Mouse (Mus musculus): Measurements from ENCODE around the gene Pld3.

Gene Pld3

DNA sequence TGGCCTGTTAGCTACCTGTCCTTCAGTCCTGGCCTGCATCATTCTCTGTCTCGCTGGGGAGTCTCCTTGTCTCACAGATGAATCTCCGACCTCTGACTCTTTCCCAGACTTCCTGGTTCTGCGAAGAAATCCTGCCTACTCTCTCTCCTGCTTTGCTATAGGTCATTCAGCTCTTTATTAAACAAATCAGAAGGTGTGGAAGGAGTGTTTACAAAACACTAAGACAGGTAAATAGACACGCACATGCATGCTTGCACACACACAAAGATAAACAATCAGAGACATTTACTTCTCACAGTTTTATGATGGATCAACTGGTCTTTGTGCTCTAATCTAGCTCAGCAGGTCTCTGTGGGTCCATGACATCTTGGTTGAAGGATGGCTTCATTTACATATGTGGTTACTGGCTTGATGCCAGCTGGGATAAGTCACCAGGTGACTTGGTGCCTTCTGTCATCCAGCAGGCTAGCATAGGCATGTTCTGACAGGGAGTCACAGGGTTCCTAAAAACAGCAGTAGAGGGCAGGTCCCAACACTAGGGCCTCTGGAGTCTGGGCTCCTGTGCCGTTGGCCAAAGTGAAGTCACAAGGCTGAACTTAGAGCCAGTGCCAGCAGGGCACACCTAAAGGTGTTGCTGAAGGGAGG lies 16.7 kb upstream of the Pld3 start:
- ATAC-seq (ENCODE audit: low TSS enrichment): no peak

DNA sequence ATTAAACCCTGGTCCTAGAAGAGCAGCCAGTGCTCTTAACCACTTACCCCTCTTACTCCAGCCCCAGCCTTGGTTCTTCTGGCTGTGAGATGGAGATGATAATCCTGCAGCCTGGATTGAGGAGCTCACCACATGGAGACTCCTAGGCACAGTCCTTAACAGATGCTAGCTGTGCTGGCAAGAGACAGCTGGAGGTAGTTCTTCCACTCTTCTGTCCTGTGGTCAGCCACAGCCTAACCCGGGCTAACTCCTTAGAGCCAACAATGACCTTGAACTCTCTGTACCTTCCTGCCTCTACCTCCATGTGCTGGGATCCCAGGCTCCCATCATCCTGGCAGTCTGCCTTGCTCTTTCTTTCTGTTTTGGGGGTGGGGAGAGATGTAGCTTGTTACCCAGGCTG lies 8.0 kb upstream of the Pld3 start:
- no peak for ATAC-seq (ENCODE audit: low TSS enrichment)

DNA sequence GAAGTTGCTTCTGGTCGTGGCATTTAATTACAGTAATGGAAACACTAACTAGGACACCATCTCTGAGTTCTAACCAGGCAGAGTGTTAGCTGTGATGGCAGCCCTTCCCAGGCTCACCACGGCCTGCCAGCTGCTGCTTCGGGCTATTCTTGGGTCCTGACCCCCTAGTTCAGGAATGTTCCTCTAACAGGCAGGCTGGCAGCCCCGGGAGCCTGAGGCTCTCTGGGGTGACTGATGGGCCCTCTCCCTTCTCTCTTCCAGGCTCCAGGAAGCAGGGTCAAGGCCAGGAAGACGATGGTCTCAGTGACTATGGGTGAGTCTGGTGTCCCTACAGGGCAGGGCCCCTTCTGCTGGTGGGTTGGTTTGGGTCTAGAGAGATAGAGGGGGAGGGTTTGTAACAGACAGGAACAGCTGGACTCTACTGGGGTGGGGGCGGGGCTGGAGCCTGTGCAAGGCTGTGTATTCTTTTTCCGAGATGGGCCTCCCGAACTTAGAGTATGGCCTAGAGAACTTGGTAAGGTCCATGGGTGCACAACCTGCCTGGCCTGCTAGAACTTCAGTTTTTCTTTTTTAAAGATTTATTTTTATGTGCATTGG lies 7.4 kb upstream of the Pld3 start:
- no peak for ATAC-seq (ENCODE audit: low TSS enrichment)

DNA sequence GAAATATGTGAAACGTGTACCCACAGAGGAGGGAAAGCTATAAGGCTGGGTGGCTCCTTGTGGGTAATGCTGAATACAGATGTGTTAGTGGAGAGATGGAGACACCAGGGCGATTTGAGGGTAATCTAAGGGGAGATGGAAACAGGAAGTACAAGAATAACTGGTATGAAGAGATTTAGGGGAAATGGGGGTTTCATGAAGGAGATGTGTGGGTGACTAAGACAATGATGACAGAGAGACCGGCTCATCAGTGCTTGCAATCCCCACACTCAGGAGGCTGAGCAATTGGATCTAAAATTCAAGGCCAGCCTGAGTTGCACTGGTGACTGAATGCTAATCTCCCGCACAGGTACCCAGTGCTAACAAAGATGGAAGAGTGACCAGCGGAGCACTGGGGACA lies 948 bp downstream of the Pld3 start:
- ATAC-seq (ENCODE audit: low TSS enrichment): no peak

DNA sequence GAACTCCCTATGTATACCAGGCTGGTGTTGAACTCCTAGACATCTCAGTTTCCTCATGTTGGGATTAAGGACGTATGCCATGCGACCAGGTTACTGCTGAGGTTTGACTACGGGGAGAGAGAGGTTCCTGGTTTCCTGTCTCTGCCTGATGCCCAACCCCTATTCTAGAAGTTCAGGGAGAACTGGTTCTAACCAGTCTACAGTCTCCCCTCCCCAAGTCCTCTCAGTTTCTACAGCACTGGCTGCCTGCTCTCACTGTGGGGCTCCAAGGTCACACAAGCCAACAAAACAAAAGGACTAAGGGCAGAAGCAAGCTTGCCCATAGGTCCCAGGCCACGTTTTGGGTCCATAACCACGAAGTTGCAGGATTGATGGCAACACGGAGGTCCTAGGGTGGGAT lies 3.4 kb downstream of the Pld3 start:
- ATAC-seq (ENCODE audit: low TSS enrichment): no peak

DNA sequence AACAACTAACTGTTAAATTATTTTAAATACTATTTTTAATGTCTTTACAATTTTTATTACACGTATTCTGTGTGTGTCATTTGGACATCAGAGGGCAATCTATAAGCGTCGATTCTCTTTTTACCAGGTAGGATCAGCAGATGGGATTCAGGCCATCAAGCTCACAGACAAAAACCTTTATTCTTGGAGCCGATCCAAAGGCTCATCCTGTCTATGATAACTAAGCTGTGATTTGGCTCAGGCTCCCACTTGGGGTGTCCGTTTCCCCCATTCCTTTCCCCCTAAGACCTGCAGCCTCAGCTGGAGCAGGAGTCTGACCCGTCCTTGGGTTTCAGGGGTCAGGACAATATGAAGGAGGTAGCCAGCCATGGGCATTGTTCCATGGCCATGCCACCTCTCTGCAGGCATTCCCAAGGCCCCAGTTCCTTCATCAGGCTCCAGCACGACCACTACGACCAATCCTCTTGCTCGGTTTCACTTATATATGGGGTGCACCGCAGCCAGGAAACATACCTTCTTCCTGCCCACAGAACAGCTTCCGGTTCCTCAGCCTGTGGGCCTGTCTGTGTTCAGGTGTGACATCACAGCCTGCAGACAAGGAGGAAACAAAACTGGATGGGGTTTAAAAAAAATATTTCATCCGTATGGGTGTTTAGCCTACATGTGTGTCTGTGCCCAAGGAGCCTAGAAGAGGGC lies 8.2 kb downstream of the Pld3 start:
- ATAC-seq (ENCODE audit: low TSS enrichment): no peak

DNA sequence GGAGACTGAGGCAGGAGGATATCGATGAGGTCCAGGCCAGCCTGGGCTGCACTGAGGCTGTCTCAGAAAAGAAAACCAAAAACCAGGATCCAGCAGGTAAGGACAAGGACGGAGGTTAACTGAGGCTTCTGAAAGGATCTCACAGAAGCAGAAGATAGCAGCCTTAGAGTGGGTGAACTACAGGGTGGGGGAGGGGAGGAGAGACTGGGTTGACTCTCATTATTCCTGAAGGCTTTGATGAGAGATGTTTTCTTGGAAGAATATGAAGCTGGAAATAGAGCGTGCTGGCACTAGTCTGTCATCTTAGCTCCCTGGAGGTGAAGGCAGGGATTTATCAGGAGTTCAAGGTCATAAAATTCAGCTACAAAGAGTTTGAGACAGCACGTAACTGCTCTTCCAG lies 9.2 kb downstream of the Pld3 start:
- no peak for ATAC-seq (ENCODE audit: low TSS enrichment)

DNA sequence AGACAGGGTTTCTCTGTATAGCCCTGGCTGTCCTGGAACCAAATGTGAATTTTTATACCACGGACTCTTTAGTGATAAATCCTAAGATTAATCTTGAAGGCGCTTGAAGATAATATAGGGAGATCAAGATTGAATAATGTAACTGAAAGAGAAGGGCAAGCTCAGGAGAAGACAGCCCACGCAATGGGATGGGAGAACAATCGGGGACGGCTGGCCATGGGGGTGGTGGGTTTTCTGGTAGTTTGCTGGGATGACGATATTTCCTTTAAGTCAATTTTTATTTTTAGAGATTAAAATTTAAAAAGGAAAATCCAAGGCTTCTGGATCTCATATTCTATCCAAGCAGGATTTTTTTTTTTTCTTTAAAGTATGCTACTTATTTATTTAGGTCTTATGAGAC lies 10.0 kb downstream of the Pld3 start:
- ATAC-seq (ENCODE audit: low TSS enrichment): no peak

DNA sequence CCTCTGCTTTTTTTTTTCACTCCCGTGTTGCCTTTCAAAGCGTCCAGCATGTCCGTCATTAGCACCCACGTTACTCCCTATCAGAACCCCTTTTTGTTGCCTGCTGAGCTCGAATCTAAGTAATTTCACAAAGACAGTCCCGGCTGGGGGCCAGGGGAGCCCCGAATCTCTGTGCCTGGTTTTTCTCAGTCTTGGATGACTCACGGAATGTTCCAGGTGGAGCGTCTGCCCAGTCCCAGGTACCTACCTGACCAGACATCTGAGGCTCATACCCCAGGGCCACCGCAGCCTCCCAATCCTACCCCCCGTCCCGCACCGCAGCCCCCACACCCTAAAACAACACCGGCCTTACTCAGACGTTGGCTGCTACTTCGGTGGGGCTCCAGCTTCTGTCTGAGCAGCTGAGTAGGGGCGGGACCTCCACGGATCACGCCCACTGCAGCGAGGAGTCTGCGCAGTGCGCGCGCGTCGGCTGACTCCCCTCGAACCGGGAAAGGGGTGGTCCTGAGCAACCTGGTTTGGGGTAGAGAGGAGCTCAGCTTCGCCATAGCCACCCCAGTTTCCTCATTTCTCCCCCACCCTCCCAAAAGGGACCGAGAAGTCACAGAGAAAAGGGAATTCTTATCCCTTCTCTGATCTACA lies 10.5 kb downstream of the Pld3 start:
- peak; percentile 69 for ATAC-seq (ENCODE audit: low TSS enrichment)

DNA sequence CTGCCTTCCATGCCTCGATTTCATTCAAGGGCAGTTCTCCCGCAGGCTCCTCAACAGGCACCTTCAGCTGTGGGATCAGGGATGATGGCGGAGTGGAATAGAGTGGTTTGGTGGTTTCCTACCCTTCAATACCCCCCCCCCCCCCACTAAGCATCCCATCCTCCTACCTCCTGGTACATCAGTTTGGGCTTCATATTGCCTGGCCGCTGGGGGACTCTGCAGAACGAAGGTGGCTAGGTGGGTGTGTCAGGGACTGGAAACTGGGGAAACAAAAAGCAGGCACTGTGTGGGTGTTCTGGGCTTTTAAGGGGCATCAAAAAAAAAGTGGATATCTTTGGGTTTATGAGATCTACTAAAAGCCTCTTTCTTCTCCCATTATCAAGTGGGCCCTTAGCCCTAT lies 11.1 kb downstream of the Pld3 start:
- ATAC-seq (ENCODE audit: low TSS enrichment): peak; percentile 10; the same call in 1 of the 2 replicates

DNA sequence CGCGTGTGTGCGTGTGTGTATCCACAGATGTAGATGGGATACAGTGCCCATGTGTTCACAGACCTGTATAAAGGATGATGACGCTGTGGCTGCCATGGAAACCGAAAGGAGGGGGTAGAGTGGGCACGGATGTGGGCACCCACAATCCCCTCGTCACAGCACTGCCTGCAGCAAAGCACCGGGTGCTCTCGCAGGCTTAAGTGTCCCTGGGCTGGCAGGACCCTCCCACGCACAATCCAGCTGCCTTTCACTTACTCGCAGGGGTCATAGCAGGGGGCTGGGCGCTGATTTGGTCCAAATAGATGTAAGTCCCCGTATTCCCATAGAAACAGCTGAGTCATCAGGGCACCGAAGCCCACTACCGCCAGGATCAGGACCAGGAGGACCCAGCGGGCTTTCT lies 11.6 kb downstream of the Pld3 start:
- peak; percentile 75 for ATAC-seq (ENCODE audit: low TSS enrichment)

DNA sequence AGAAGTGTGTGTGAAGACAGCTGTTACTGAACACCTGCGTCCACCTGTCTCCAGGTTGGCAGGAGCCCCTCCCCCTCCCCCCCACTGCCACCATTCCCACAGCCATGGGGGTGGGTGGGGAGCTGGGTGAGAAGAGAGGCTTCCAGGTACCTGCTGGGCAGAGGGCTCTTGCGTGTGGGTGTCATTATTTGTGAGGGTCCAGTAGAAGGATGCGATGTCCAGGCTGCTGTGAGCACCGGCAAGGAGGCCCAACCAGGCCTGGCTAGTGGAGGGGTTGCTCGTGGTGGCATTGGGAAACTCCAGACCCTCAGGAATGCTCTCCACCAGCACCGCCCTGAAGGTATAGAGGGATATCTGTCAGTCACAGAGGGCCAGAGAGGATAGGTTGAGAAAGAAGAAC lies 12.1 kb downstream of the Pld3 start:
- no peak for ATAC-seq (ENCODE audit: low TSS enrichment)

DNA sequence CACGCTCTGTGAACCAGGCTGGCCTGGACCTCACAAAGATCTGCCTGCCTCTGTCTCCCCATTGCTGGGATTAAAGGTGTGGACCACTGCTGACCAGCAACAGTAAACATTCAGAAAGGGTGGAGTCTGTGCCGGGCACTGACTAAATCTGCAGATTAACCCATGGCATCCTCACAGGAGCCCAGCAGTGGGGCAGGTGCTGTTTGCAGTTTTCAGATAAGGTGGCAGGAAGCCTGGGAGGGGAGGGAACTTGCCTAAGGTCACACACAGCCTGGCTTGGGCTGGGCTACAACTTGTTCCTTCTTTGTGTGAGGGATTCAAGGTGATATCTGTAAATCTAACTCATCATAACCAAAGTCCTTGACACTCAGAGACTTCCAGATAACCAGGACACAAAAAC lies 12.5 kb downstream of the Pld3 start:
- ATAC-seq (ENCODE audit: low TSS enrichment): no peak

DNA sequence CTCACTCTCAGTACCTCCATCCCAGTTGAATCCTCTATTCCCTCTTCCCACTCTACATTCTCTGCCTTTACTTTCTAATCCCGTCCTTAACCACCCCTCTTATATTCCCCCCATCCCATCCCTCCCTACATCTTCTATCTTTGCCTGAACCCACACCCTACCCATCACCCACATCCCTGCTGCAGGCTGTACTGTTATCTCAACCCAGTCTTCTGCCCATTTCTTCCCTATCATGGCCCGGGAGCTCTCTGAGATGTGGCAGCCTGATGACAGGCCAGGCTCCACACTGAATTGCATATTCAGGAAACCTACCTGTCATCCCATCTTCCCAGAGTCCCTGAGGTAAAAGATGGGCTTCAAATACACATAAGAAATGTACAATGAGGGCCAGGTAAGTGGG lies 14.2 kb downstream of the Pld3 start:
- ATAC-seq (ENCODE audit: low TSS enrichment): no peak

DNA sequence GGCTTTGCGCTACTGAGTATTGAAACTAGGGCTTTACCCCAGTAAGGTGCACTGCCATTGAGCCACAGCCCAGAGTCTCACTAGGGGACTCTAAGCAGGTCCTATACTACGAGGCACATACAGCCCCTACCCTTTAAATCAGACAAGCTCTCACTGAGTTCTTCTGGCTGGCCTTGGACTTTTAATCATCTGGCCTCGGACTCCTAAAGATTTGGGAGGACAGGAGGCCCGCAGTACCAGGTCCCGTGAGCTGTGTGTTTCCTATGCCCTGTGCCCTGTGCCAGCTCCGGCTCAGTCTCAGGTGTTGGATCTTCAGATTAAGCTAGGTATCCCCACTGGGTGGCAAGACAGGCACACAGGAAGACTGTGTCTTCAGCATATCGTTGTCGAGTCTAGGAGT lies 15.0 kb downstream of the Pld3 start:
- ATAC-seq (ENCODE audit: low TSS enrichment): no peak

DNA sequence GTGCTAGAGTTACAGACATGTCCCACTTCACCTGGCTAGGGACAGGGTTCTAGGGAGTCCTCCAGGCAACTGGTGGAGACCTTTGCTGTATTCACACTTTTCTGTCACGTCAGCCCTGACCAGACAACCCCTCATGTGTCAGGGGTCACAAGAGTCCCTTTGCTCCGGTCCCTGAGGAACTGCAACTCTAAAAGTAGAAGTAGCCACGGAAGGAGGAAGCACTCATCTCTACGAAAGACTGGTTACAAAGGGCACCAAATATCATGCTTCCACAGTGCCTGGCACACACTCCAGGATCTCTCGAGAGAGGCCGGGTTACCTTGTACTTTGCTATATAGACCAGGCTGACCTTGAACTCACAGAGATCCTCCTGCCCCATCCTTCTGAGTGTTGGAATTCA lies 16.4 kb downstream of the Pld3 start:
- no peak for ATAC-seq (ENCODE audit: low TSS enrichment)

DNA sequence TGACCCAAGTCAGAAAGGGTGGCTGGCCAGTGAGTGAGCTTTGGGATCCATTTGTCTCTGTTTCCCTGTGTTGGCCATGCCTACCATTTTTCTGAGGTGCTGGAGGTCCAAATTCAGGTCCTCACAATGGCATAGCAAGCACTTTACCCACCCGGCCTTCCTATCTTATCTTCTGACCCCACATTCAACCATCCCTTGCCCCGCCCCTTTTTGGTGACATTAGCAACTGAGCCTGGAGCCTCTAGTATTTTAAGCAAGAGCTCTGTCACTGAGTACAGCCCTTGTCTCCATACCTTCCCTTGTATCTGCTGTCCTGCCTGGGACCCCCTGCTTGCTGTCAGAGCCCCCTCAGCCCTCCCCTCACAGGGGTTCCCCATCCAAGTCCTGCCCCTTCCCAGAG lies 17.6 kb downstream of the Pld3 start:
- no peak for ATAC-seq (ENCODE audit: low TSS enrichment)

DNA sequence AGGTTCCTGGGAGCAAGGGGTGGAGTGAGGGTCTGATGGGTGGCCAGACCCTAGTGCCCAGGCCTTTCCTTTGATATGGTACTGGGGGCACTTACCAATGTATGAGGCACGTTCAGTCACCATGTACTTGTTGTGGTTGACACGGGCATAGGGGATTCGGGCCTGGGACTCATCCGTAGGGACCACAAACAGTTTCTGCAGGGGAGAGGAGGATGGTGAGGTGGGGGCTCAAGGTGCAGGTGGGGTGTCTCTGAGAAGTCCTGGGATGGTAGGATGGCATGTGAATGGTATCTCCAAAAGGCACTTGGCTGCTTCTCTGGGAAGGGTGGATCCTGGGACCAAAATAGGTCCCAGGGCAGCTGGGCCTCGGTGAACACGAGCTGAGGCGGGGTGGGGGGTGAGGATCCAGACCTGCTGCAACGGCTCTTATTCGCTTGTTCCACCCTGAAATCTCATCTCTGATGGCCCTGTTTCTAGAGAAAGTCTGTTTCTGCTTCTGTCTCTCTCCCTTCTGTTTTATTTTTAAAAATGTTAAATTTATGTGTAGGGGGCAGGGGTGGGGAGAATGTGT lies 20.5 kb downstream of the Pld3 start:
- ATAC-seq (ENCODE audit: low TSS enrichment): no peak

DNA sequence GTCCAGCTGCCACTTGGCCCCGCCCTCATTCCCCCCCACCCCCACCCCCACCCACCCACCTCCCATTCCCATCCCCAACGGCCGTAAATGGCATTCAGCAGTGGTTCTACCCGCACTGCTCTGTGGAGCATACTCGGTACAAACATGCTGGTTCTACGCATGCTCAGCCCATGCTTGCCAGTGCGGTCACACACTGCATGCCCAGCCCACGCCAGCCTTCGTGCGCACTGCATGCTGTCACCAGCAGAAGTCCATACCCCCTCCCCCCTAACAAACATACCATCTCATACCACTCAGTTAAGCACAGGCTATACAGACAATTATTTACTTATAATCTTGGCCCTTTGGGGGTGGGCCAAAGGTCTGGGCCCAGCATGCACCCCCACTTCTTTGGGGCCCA lies 21.3 kb downstream of the Pld3 start:
- no peak for ATAC-seq (ENCODE audit: low TSS enrichment)

DNA sequence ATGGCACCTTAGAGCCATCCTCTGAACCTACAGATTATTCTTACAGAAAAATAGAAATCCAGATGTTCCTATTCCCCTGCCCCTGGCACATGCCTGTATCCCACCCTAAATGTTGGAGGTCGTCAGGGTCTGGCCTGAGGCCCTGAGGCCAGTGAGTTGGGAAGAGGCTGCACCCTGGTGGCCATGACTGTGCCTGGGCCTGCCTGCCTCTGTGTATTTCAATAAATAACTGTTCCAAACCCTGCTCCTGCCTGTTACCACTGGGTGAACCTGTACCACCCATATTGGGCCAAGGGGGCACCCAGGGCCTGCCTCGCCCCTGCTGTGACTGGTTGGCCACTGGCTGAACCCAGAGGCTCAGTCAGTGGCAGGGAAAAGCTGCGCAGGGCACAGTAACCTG lies 22.1 kb downstream of the Pld3 start:
- ATAC-seq (ENCODE audit: low TSS enrichment): no peak

DNA sequence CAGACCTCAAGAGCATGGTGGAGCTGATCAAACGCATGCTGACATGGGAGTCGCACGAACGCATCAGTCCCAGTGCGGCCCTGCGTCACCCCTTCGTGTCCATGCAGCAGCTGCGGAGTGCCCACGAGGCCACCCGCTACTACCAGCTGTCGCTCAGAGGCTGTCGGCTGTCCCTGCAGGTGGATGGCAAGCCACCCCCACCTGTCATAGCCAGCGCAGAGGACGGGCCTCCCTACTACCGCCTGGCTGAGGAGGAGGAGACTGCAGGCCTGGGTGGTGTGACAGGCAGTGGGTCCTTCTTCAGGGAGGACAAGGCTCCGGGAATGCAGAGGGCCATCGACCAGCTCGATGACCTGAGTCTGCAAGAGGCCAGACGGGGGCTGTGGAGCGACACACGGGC lies 23.9 kb downstream of the Pld3 start:
- ATAC-seq (ENCODE audit: low TSS enrichment): no peak

DNA sequence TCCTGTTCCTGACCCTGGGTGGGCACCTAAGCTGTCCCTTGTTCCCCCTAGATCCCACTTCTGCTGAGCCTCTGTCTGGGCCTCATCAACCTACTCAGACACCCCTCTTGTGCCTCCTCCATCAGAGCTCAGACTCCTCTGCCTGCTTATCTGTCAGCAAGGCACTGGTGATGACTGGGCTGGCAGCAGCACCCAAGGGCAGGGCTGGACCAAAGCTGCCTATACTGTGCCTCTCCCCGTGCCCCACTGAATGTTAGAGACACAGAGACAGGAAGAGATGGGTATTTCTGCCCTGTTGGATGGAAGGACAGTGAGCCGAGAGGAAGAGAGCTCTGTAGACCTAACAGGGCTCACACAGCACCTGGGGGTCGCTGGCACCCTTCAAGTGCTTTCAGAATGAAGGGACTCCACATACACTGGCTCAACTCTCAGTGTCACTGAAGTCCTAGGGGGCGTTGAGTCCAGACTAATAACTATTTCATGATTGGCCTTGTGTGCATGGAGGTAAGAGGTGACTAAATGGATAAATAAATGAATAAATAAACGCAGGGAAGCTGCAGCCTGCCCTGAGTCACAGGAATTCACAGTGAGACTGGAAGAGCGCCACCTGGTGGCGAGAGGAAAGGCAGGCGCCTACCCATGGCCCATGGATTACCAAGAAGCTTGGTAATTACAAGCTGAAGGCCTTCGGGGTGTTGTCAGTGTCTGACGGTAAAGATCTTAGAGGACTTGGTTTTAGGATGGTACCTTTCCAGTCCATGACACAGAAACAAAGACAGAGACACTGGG lies 26.8 kb downstream of the Pld3 start:
- ATAC-seq (ENCODE audit: low TSS enrichment): peak; percentile 58

Data from frontal cortex, adult (tissue).